Mouse (Mus musculus): Measurements from ENCODE around the gene Ccdc90b. TPM values are rescaled to one million over a fixed set of nuclear protein-coding genes. Genes with fewer than 3 reads are reported as not detected.

Ccdc90b gene
- polyA plus RNA-seq (2015; fragmentation: Nextera tagmentation; extraction: Ambion mirVana), result 13.3 and 15.4 TPM in 2 replicates

DNA sequence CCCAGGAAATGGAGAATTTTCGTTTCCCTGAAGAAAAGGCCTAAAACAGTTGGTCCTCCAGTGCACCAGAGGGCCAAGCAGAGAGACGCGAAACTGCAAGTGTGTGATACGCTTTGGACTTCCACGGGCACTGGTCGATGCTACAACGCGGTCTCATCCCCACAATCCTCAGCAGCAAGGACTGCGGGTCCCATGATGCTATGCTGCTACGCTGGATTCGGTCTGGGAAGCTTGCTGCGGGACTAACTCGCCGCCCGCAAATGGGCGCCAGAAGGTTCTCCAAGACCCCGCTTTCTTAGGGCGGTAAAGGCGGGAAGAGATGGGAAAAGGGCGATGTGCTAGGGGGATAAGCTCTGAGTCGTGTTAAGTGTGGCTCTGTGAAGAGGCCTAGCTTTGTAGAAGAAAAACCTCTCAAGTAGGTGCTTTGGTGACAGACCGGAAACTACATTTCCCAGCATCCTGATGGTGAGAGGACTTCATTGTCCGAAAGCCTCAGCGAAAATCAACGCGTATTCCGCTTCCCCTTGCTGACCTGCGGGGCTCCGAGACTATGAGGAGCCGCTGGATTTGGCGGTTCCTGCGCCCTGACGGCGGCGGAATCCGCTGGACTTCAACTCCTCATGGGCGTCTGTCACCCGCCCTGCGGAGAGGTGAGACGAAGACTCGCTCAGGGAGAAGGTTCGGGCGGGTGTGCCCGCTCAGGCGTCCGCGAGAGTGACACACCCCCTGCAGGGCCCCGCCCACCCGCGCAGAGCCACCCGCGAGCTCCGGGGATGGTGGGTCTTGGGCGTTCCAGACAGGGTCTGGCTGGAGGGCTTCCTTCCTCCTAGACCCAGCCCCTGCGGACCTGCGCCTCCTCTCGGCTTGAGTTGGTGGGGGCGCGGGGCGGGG lies at the start of gene Ccdc90b:
Gene Ccdc90b, plus strand, starts transcription at position 164 of the 891 bp plus-strand sequence.
- H3K27ac ChIP-seq (ENCODE audit: low read depth), result peak within 1 kb of the TSS; percentile 91
- H3K27me3 ChIP-seq (ENCODE audit: insufficient read depth, low read length), result no peaks in the 10 kb centered on the region
- WGBS (ENCODE audit: insufficient replicate concordance), result under 1% methylated on average over 59 of the region's 60 CpGs
- DNase-seq (peak; percentile 85), ATAC-seq (peak; percentile 94)
- no peaks in the 10 kb centered on the region for H3K9me3 ChIP-seq (ENCODE audit: low read length)
- H3K4me3 ChIP-seq (ENCODE audit: low read depth, low read length), result peak within 1 kb of the TSS; percentile 85
- peak within 1 kb of the TSS; percentile 93 for H3K4me2 ChIP-seq (ENCODE audit: low read depth, low read length)
- H3K4me1 ChIP-seq (ENCODE audit: insufficient read depth), result peaks cover 12% of the 10 kb centered on the region
- peak within 1 kb of the TSS; percentile 72 for H3K9ac ChIP-seq (replicated peaks)
- H3K36me3 ChIP-seq (replicated peaks; ENCODE audit: insufficient read depth, low read length), result no peaks in the 10 kb centered on the region
- TF ChIP-seq EP300 (IDR thresholded peaks at IDR 0.05; ENCODE audit: low read depth) (no peak), CTCF (IDR thresholded peaks at IDR 0.05; ENCODE audit: low read depth) (peak; percentile 64)

- H3K9me3 ChIP-seq (ENCODE audit: low read length), result no peaks in the 10 kb centered on the region
- H3K27me3 ChIP-seq (ENCODE audit: insufficient read depth, low read length), result no peaks in the 10 kb centered on the region
- no peaks in the 10 kb centered on the region for H3K36me3 ChIP-seq (replicated peaks; ENCODE audit: insufficient read depth, low read length)
- H3K9ac ChIP-seq (replicated peaks), result no peak overlapping the region
- ATAC-seq, result no peak
- DNase-seq, result no peak
- no peaks in the 10 kb centered on the region for H3K4me1 ChIP-seq (ENCODE audit: insufficient read depth)
- 61% methylated on average over 3 of the region's 3 CpGs for whole genome bisulfite sequencing (ENCODE audit: insufficient replicate concordance)
- H3K4me3 ChIP-seq (ENCODE audit: low read depth, low read length), result no peak overlapping the region
- no peak overlapping the region for H3K27ac ChIP-seq (ENCODE audit: low read depth)
- no peak overlapping the region for H3K4me2 ChIP-seq (ENCODE audit: low read depth, low read length)
- TF ChIP-seq CTCF (IDR thresholded peaks at IDR 0.05; ENCODE audit: low read depth) (no peak), EP300 (IDR thresholded peaks at IDR 0.05; ENCODE audit: low read depth) (no peak)
Measured at GRCm38 (mm10) chr7:92520397-92520796, 40.6 kb upstream of the Ccdc90b start.

GRCm38 (mm10) chr7:92520820-92521219 lies 40.1 kb upstream of the Ccdc90b start:
- no peak for ATAC-seq
- H3K27ac ChIP-seq (ENCODE audit: low read depth), result no peak overlapping the region
- no peaks in the 10 kb centered on the region for H3K4me1 ChIP-seq (ENCODE audit: insufficient read depth)
- H3K4me3 ChIP-seq (ENCODE audit: low read depth, low read length), result no peak overlapping the region
- DNase-seq, result peak; percentile 21
- WGBS (ENCODE audit: insufficient replicate concordance), result 37% methylated on average over 4 of the region's 4 CpGs
- H3K36me3 ChIP-seq (replicated peaks; ENCODE audit: insufficient read depth, low read length), result no peaks in the 10 kb centered on the region
- TF ChIP-seq CTCF (IDR thresholded peaks at IDR 0.05; ENCODE audit: low read depth) (peak; percentile 49), EP300 (IDR thresholded peaks at IDR 0.05; ENCODE audit: low read depth) (no peak)
- H3K27me3 ChIP-seq (ENCODE audit: insufficient read depth, low read length), result no peaks in the 10 kb centered on the region
- H3K9ac ChIP-seq (replicated peaks), result no peak overlapping the region
- no peaks in the 10 kb centered on the region for H3K9me3 ChIP-seq (ENCODE audit: low read length)
- H3K4me2 ChIP-seq (ENCODE audit: low read depth, low read length), result no peak overlapping the region

- Histone ChIP-seq H3K9ac (replicated peaks) (no peak overlapping the region), H3K27ac (ENCODE audit: low read depth) (no peak overlapping the region), H3K4me3 (ENCODE audit: low read depth, low read length) (no peak overlapping the region), H3K9me3 (ENCODE audit: low read length) (no peaks in the 10 kb centered on the region), H3K4me1 (ENCODE audit: insufficient read depth) (no peaks in the 10 kb centered on the region), H3K27me3 (ENCODE audit: insufficient read depth, low read length) (no peaks in the 10 kb centered on the region), H3K36me3 (replicated peaks; ENCODE audit: insufficient read depth, low read length) (no peaks in the 10 kb centered on the region), H3K4me2 (ENCODE audit: low read depth, low read length) (no peak overlapping the region)
- 81% methylated on average over 4 of the region's 4 CpGs for WGBS (ENCODE audit: insufficient replicate concordance)
- no peak for TF ChIP-seq EP300 (IDR thresholded peaks at IDR 0.05; ENCODE audit: low read depth)
- TF ChIP-seq CTCF (IDR thresholded peaks at IDR 0.05; ENCODE audit: low read depth), result no peak
- ATAC-seq (no peak), DNase-seq (no peak)
Measured at GRCm38 (mm10) chr7:92529245-92529644, 31.7 kb upstream of the Ccdc90b start.

GRCm38 (mm10) chr7:92532351-92533036 lies 28.5 kb upstream of the Ccdc90b start:
- Histone ChIP-seq H3K4me3 (ENCODE audit: low read depth, low read length) (no peak overlapping the region), H3K4me1 (ENCODE audit: insufficient read depth) (no peaks in the 10 kb centered on the region), H3K27me3 (ENCODE audit: insufficient read depth, low read length) (no peaks in the 10 kb centered on the region), H3K9ac (replicated peaks) (no peak overlapping the region), H3K9me3 (ENCODE audit: low read length) (no peaks in the 10 kb centered on the region), H3K36me3 (replicated peaks; ENCODE audit: insufficient read depth, low read length) (no peaks in the 10 kb centered on the region), H3K27ac (ENCODE audit: low read depth) (no peak overlapping the region), H3K4me2 (ENCODE audit: low read depth, low read length) (no peak overlapping the region)
- WGBS (ENCODE audit: insufficient replicate concordance), result 71% methylated on average over 6 of the region's 6 CpGs
- ATAC-seq (no peak), DNase-seq (no peak)
- TF ChIP-seq EP300 (IDR thresholded peaks at IDR 0.05; ENCODE audit: low read depth) (no peak), CTCF (IDR thresholded peaks at IDR 0.05; ENCODE audit: low read depth) (no peak)

DNA sequence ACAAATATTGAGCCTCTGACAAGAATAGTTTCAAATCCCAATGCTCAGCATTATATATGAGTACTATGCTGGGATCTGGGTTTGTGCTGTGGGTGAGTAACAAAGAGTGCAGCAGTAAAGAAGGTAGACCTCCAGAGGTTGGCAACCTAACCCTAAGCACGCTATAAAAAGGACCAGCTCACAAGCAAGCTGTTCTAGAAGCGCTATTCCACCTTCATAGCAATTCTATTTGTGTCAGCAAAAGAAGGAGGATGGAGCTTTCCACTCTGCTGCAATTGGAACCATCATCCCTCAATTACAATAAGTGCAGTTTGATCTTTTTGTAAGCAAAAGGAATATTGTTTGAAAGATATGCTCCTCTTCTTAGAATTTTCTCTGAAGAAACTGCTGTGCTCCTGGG lies 14.2 kb upstream of the Ccdc90b start:
- Histone ChIP-seq H3K9me3 (ENCODE audit: low read length) (no peaks in the 10 kb centered on the region), H3K27ac (ENCODE audit: low read depth) (no peak overlapping the region), H3K9ac (replicated peaks) (no peak overlapping the region), H3K27me3 (ENCODE audit: insufficient read depth, low read length) (no peaks in the 10 kb centered on the region), H3K4me1 (ENCODE audit: insufficient read depth) (no peaks in the 10 kb centered on the region), H3K4me2 (ENCODE audit: low read depth, low read length) (no peak overlapping the region), H3K36me3 (replicated peaks; ENCODE audit: insufficient read depth, low read length) (no peaks in the 10 kb centered on the region), H3K4me3 (ENCODE audit: low read depth, low read length) (no peak overlapping the region)
- TF ChIP-seq EP300 (IDR thresholded peaks at IDR 0.05; ENCODE audit: low read depth) (no peak), CTCF (IDR thresholded peaks at IDR 0.05; ENCODE audit: low read depth) (no peak)
- DNase-seq, result no peak
- no peak for ATAC-seq
- WGBS (ENCODE audit: insufficient replicate concordance), result 67% methylated on average over 2 of the region's 2 CpGs

Data from liver, postnatal 0 days (tissue).